Mouse (Mus musculus): ENCODE measurements around the gene Camta2. TPM values are rescaled to one million over a fixed set of nuclear protein-coding genes. Genes with fewer than 3 reads are reported as not detected.

The Camta2 gene
- total RNA-seq, 1 experiment: 3.9 TPM

DNA sequence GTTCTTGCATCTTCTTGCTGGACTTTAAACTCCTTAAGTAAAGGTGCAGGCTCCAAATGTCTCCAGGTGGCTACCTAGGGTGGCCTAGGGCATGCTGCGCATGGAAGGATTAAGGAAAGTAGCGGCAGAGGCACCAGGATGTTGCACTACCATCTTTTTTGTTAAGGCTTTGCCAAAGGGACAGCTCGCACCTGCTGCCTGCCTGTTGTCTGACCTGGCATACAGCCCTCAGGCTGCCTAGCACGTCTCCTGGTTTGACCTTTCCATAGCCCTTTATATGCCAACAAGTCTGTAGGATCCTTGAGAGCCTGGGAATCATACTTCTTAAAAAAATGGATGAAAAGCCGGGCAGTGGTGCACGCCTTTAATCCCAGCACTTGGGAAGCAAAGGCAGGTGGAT, 44.9 kb downstream of the Camta2 start:
- H3K27ac ChIP-seq (ENCODE audit: insufficient read depth, low read depth, low read length, poor library complexity, severe bottlenecking): no peak overlapping the region
- H3K4me3 ChIP-seq (ENCODE audit: insufficient read depth in 1 of 2, low read depth in 1 of 2, low read length in 2 of 2, poor library complexity in 1 of 2, severe bottlenecking in 1 of 2): no peak overlapping the region
- H3K4me1 ChIP-seq (ENCODE audit: control insufficient read depth in 2 of 2, insufficient read depth in 2 of 2, low read length in 2 of 2, poor library complexity in 1 of 2): peaks cover 0 to 10% of the 10 kb centered on the region in 2 experiments; a peak in 2 of 4 replicates
- DNase-seq (ENCODE audit: low read depth, low spot score): no peak
- in situ Hi-C loops (cut with MboI; ENCODE audit: low sequenced_read_pairs in 2 of 2, unreplicated experiment in 2 of 2): no loop called here
- H3K36me3 ChIP-seq (ENCODE audit: control insufficient read depth, insufficient read depth, low read length, poor library complexity, severe bottlenecking): peaks cover 17% of the 10 kb centered on the region
- no peak overlapping the region for H3K9ac ChIP-seq (ENCODE audit: insufficient read depth, low read depth, low read length, poor library complexity, severe bottlenecking)
- no peak for TF ChIP-seq MAFK (IDR thresholded peaks at IDR 0.05; ENCODE audit: insufficient read depth, low read depth, low read length)
- no peak for TF ChIP-seq ZC3H11A (IDR thresholded peaks at IDR 0.05; ENCODE audit: borderline replicate concordance, low read depth, low read length)
- TF ChIP-seq ZNF384 (IDR thresholded peaks at IDR 0.05; ENCODE audit: low read depth, low read length): no peak
- no peak for TF ChIP-seq HCFC1 (IDR thresholded peaks at IDR 0.05; ENCODE audit: borderline replicate concordance, insufficient read depth, low read length)
- no peak for TF ChIP-seq CHD2 (IDR thresholded peaks at IDR 0.05; ENCODE audit: low read depth, low read length)
- no peaks in the 10 kb centered on the region for H3K9me3 ChIP-seq (ENCODE audit: control insufficient read depth, insufficient read depth, low read depth, low read length)

DNA sequence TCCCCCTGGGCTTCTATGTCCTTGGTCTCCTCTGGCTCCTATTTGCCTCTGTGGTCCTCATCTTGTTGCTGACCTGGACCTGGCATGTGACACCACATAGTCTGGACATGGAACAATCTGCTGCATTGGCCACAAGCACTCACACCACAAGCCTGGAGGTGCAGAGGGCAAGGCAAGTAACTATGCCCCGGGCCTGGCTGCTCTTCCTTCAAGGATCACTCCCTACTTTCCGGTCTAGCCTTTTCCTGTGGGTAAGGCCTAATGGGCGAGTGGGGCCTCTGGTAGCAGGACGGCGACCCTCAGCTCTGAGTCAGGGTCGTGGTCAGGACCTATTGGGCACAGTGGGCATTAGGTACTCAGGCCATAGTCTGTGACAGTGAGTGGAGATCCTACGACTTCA, 46.7 kb downstream of the Camta2 start:
- Histone ChIP-seq H3K4me3 (ENCODE audit: insufficient read depth in 1 of 2, low read depth in 1 of 2, low read length in 2 of 2, poor library complexity in 1 of 2, severe bottlenecking in 1 of 2) (no peak overlapping the region), H3K36me3 (ENCODE audit: control insufficient read depth, insufficient read depth, low read length, poor library complexity, severe bottlenecking) (peaks cover 17% of the 10 kb centered on the region), H3K4me1 (ENCODE audit: control insufficient read depth in 2 of 2, insufficient read depth in 2 of 2, low read length in 2 of 2, poor library complexity in 1 of 2) (peaks cover 0 to 10% of the 10 kb centered on the region in 2 experiments; a peak in 2 of 4 replicates), H3K27ac (ENCODE audit: insufficient read depth, low read depth, low read length, poor library complexity, severe bottlenecking) (no peak overlapping the region), H3K9ac (ENCODE audit: insufficient read depth, low read depth, low read length, poor library complexity, severe bottlenecking) (no peak overlapping the region), H3K9me3 (ENCODE audit: control insufficient read depth, insufficient read depth, low read depth, low read length) (no peaks in the 10 kb centered on the region)
- in situ Hi-C loops (cut with MboI; ENCODE audit: low sequenced_read_pairs in 2 of 2, unreplicated experiment in 2 of 2): no loop called here
- no peak for DNase-seq (ENCODE audit: low read depth, low spot score)
- TF ChIP-seq HCFC1 (IDR thresholded peaks at IDR 0.05; ENCODE audit: borderline replicate concordance, insufficient read depth, low read length) (no peak), CHD2 (IDR thresholded peaks at IDR 0.05; ENCODE audit: low read depth, low read length) (no peak), ZNF384 (IDR thresholded peaks at IDR 0.05; ENCODE audit: low read depth, low read length) (no peak), ZC3H11A (IDR thresholded peaks at IDR 0.05; ENCODE audit: borderline replicate concordance, low read depth, low read length) (no peak), MAFK (IDR thresholded peaks at IDR 0.05; ENCODE audit: insufficient read depth, low read depth, low read length) (no peak)

DNA sequence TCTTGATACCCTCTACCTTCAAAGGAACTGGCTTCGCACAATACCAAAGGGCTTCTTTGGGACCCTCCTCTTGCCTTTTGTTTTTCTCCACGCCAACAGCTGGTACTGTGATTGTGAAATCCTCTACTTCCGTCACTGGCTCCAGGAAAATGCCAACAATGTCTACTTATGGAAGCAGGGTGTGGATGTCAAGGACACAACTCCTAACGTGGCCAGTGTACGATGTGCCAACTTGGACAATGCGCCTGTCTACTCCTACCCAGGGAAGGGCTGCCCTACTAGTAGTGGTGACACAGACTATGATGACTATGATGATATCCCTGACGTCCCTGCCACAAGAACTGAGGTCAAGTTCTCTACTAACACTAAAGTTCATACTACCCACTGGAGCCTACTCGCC, 47.9 kb downstream of the Camta2 start:
- Histone ChIP-seq H3K27ac (ENCODE audit: insufficient read depth, low read depth, low read length, poor library complexity, severe bottlenecking) (no peak overlapping the region), H3K9me3 (ENCODE audit: control insufficient read depth, insufficient read depth, low read depth, low read length) (no peaks in the 10 kb centered on the region), H3K9ac (ENCODE audit: insufficient read depth, low read depth, low read length, poor library complexity, severe bottlenecking) (no peak overlapping the region), H3K4me1 (ENCODE audit: control insufficient read depth in 2 of 2, insufficient read depth in 2 of 2, low read length in 2 of 2, poor library complexity in 1 of 2) (no peaks in the 10 kb centered on the region), H3K4me3 (ENCODE audit: insufficient read depth in 1 of 2, low read depth in 1 of 2, low read length in 2 of 2, poor library complexity in 1 of 2, severe bottlenecking in 1 of 2) (no peak overlapping the region), H3K36me3 (ENCODE audit: control insufficient read depth, insufficient read depth, low read length, poor library complexity, severe bottlenecking) (peaks cover 8% of the 10 kb centered on the region)
- TF ChIP-seq HCFC1 (IDR thresholded peaks at IDR 0.05; ENCODE audit: borderline replicate concordance, insufficient read depth, low read length) (no peak), MAFK (IDR thresholded peaks at IDR 0.05; ENCODE audit: insufficient read depth, low read depth, low read length) (no peak), ZNF384 (IDR thresholded peaks at IDR 0.05; ENCODE audit: low read depth, low read length) (no peak)
- no peak for DNase-seq (ENCODE audit: low read depth, low spot score)
- in situ Hi-C loops (cut with MboI; ENCODE audit: low sequenced_read_pairs in 2 of 2, unreplicated experiment in 2 of 2): no loop called here

- TF ChIP-seq HCFC1 (IDR thresholded peaks at IDR 0.05; ENCODE audit: borderline replicate concordance, insufficient read depth, low read length) (no peak), CHD2 (IDR thresholded peaks at IDR 0.05; ENCODE audit: low read depth, low read length) (no peak), ZNF384 (IDR thresholded peaks at IDR 0.05; ENCODE audit: low read depth, low read length) (no peak), ZC3H11A (IDR thresholded peaks at IDR 0.05; ENCODE audit: borderline replicate concordance, low read depth, low read length) (no peak), MAFK (IDR thresholded peaks at IDR 0.05; ENCODE audit: insufficient read depth, low read depth, low read length) (no peak)
- Histone ChIP-seq H3K4me1 (ENCODE audit: control insufficient read depth in 2 of 2, insufficient read depth in 2 of 2, low read length in 2 of 2, poor library complexity in 1 of 2) (no peaks in the 10 kb centered on the region), H3K36me3 (ENCODE audit: control insufficient read depth, insufficient read depth, low read length, poor library complexity, severe bottlenecking) (no peaks in the 10 kb centered on the region), H3K9ac (ENCODE audit: insufficient read depth, low read depth, low read length, poor library complexity, severe bottlenecking) (no peak within 1 kb of the TSS), H3K9me3 (ENCODE audit: control insufficient read depth, insufficient read depth, low read depth, low read length) (no peaks in the 10 kb centered on the region), H3K27ac (ENCODE audit: insufficient read depth, low read depth, low read length, poor library complexity, severe bottlenecking) (no peak within 1 kb of the TSS), H3K4me3 (ENCODE audit: insufficient read depth in 1 of 2, low read depth in 1 of 2, low read length in 2 of 2, poor library complexity in 1 of 2, severe bottlenecking in 1 of 2) (no peak within 1 kb of the TSS)
- in situ Hi-C loops (cut with MboI; ENCODE audit: low sequenced_read_pairs in 2 of 2, unreplicated experiment in 2 of 2): no loop called here
- no peak for DNase-seq (ENCODE audit: low read depth, low spot score)
These were observed 49.1 kb downstream of the Camta2 start, which contains the start of gene Gp1ba for GRCm38 (mm10) chr11:70638714-70639278. Gene Gp1ba, plus strand, starts transcription at chr11:70639122.

DNA sequence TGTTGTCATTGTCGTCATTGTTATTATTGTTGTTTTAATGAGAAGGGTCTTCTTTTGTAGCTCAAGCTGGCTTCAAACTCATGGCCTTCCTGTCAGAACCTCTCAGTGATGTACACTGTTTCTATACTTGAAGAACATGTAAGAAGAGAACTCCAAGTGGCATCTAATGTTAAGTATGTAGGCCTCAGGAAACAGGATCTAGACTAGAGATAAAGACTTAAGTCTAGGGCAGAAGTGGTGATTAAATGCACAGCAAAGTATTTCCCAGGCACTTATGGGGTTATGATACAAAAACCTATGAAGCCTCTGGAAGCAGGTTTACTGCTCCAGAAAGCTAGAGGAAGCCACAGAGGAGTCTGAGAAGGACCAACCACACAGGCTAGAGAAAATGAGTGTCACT, 49.6 kb downstream of the Camta2 start:
- no peak overlapping the region for H3K9ac ChIP-seq (ENCODE audit: insufficient read depth, low read depth, low read length, poor library complexity, severe bottlenecking)

More for the DNA sequence above, 49.6 kb downstream of the Camta2 start:
- Histone ChIP-seq H3K4me1 (ENCODE audit: control insufficient read depth in 2 of 2, insufficient read depth in 2 of 2, low read length in 2 of 2, poor library complexity in 1 of 2) (no peaks in the 10 kb centered on the region), H3K36me3 (ENCODE audit: control insufficient read depth, insufficient read depth, low read length, poor library complexity, severe bottlenecking) (no peaks in the 10 kb centered on the region), H3K27ac (ENCODE audit: insufficient read depth, low read depth, low read length, poor library complexity, severe bottlenecking) (no peak overlapping the region), H3K9me3 (ENCODE audit: control insufficient read depth, insufficient read depth, low read depth, low read length) (no peaks in the 10 kb centered on the region), H3K4me3 (ENCODE audit: insufficient read depth in 1 of 2, low read depth in 1 of 2, low read length in 2 of 2, poor library complexity in 1 of 2, severe bottlenecking in 1 of 2) (no peak overlapping the region)
- DNase-seq (ENCODE audit: low read depth, low spot score): no peak
- in situ Hi-C loops (cut with MboI; ENCODE audit: low sequenced_read_pairs in 2 of 2, unreplicated experiment in 2 of 2): no loop called here
- TF ChIP-seq ZC3H11A (IDR thresholded peaks at IDR 0.05; ENCODE audit: borderline replicate concordance, low read depth, low read length) (no peak), ZNF384 (IDR thresholded peaks at IDR 0.05; ENCODE audit: low read depth, low read length) (no peak), MAFK (IDR thresholded peaks at IDR 0.05; ENCODE audit: insufficient read depth, low read depth, low read length) (no peak), CHD2 (IDR thresholded peaks at IDR 0.05; ENCODE audit: low read depth, low read length) (no peak), HCFC1 (IDR thresholded peaks at IDR 0.05; ENCODE audit: borderline replicate concordance, insufficient read depth, low read length) (no peak)
